In the genomic region with DNA sequence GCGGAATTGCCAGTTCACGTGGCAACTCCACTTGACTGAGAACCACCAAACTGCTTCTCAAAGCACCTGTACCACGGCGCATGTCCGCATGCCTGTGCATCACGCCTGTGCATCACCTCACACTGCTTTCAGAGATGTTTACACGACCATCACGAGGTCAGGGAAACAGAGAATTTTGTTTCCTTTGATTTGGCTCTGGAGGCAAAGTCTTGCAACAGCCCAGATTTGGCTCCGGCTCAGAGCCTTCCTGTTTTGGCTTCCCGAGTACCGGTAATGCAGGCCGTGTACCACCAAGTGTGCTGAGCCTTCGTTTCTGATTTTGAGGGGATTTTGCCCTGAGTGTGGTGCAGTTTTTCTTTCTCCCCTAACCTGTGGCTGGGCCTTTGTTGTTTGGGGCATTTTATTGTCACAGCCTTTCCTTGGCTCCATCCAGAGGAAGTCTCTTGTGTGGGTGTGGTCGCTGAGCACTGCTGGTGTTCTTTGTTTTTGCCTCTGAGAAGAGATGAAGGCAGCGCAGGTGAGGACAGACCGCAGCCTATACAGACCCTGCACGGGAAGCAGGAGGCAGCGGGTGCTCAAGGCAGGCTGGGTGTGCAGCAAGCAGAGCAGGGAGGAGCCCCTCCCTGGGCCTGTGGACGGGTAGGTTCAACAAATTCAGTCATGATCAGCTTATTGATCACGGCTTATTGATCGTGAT, we compare ENCODE assay signal across 10 mouse cellular contexts.
DNase-seq lines count a peak whose midpoint lies in the region; ATAC-seq and TF ChIP-seq lines count a peak whose summit lies in the region.
"Had no signal": no experiment of that assay in that cellular context is flagged by ENCODE, and none has a peak within 500 bp of the region (broad histone marks: within the 10 kb centered on the region; RNA-seq: fewer than 3 reads in every experiment).

No protein-coding gene starts in this region.

- H3K9me3 ChIP-seq in heart, embryonic 12.5 days (replicated peaks): no peaks in the 10 kb centered on the region
- H3K9me3 ChIP-seq in lung, embryonic 14.5 days (ENCODE audit: low read depth, low read length): no peaks in the 10 kb centered on the region

- no peak overlapping the region for H3K9ac ChIP-seq in heart, embryonic 12.5 days
- no peak overlapping the region for H3K9ac ChIP-seq in lung, embryonic 14.5 days

- H3K27ac ChIP-seq in heart, embryonic 12.5 days (ENCODE audit: poor library complexity, severe bottlenecking): no peak overlapping the region
- H3K27ac ChIP-seq in lung, embryonic 14.5 days (ENCODE audit: low read depth): no peak overlapping the region

- 0 out of 2 replicates have a peak, but pooled peaks cover 5% of the 10 kb centered on the region for H3K4me1 ChIP-seq in heart, embryonic 12.5 days (replicated peaks)
- peaks cover 8% of the 10 kb centered on the region; the same call in 1 of the 2 replicates for H3K4me1 ChIP-seq in lung, embryonic 14.5 days (ENCODE audit: insufficient read depth)

- peaks cover 16% of the 10 kb centered on the region for H3K27me3 ChIP-seq in heart, embryonic 12.5 days (replicated peaks)
- no peaks in the 10 kb centered on the region for H3K27me3 ChIP-seq in lung, embryonic 14.5 days (ENCODE audit: insufficient read depth, low read length)
- H3K27me3 ChIP-seq: CH12.LX had no signal

- H3K4me2 ChIP-seq in heart, embryonic 12.5 days: no peak overlapping the region
- no peak overlapping the region for H3K4me2 ChIP-seq in lung, embryonic 14.5 days

- TF ChIP-seq CTCF in lung, embryonic 14.5 days (IDR thresholded peaks at IDR 0.05; ENCODE audit: low read depth): no peak

- no peak for ATAC-seq in heart, embryonic 12.5 days (ENCODE audit: insufficient number of reproducible peaks, low FRiP score)
- ATAC-seq in lung, embryonic 14.5 days (ENCODE audit: insufficient read depth): peak; percentile 36; the same call in 1 of the 2 replicates
- ATAC-seq: intestine, embryonic 16.5 days had no signal

- no peaks in the 10 kb centered on the region for H3K36me3 ChIP-seq in heart, embryonic 12.5 days
- no peaks in the 10 kb centered on the region for H3K36me3 ChIP-seq in lung, embryonic 14.5 days (ENCODE audit: insufficient read depth)

- WGBS in heart, embryonic 12.5 days: 61% methylated on average over 21 of the region's 21 CpGs
- 40% methylated on average over 21 of the region's 21 CpGs for WGBS in lung, embryonic 14.5 days

- H3K4me3 ChIP-seq in heart, embryonic 12.5 days: no peak overlapping the region
- H3K4me3 ChIP-seq in lung, embryonic 14.5 days (ENCODE audit: low read depth, low read length): no peak overlapping the region

- peak; percentile 35 to 49 for DNase-seq in heart, adult 18-20 months
- peak; percentile 60 for DNase-seq in CD4-positive helper T cell, adult 2 months (ENCODE audit: low read depth, low spot score)
- peak; percentile 82 for DNase-seq in ZHBTc4 (ENCODE audit: low read depth, low spot score)
- DNase-seq in lung, embryonic 14.5 days: peak; percentile 75
- DNase-seq in right cerebral cortex, postnatal 10 days (ENCODE audit: low spot score in 2 of 2): no peak
- DNase-seq in embryo, embryonic 10 days (ENCODE audit: low spot score): no peak
- no peak for DNase-seq in left cerebral cortex, adult 18-20 months (ENCODE audit: low spot score in 2 of 2)

Comparison
In these comparisons a context has a peak if more than half of its experiments do, and no peak if none do; other contexts are left out.
1. DNase-seq: peak in heart, adult 18-20 months (2 of 2), CD4-positive helper T cell, adult 2 months (single experiment), ZHBTc4 (single experiment) and lung, embryonic 14.5 days (single experiment); none in right cerebral cortex, postnatal 10 days (0 of 2), embryo, embryonic 10 days (single experiment) and left cerebral cortex, adult 18-20 months (0 of 2).